Mouse (Mus musculus) granulocyte monocyte progenitor cell, adult 5-6 weeks (primary cell): ENCODE data around the gene Hap1. TPM values are rescaled to one million over a fixed set of nuclear protein-coding genes. Genes with fewer than 3 reads are reported as not detected.
"Not testable (repeated sequence)": the region's sequence is repeated elsewhere in the genome, so short reads cannot be mapped to it uniquely, and the experiment has no call there.

ENCODE experiments used
- ATAC-seq: replicated peaks from 2 replicates; pipeline ENCODE4 v1.8.0; 2016; ENCODE audit warnings: mild to moderate bottlenecking, moderate TSS enrichment, inconsistent platforms; ENCODE audit not compliant: poor library complexity, severe bottlenecking
- total RNA-seq, 2 experiments: library from RNA; stranded (forward) in 1 of 2; stranded (reverse) in 1 of 2; fragments of 200-712, 200-1000 nt in 1 of 2; fragments of >200 nt in 1 of 2; fragmentation: Nextera tagmentation in 1 of 2; gene quantifications; 2 replicates each; pipeline ENCODE4 v1.2.3; 2014 to 2017

Gene Hap1
- total RNA-seq, 2 experiments from 2014 or later: not detected

GRCm38 (mm10) chr11:100361059-100361458 lies 5.1 kb upstream of the Hap1 start:
- ATAC-seq: peak; percentile 54

GRCm38 (mm10) chr11:100360175-100360574 lies 4.2 kb upstream of the Hap1 start:
- no peak for ATAC-seq

- no peak for ATAC-seq
These were observed 1.5 kb upstream of the Hap1 start for GRCm38 (mm10) chr11:100357408-100357807.

DNA sequence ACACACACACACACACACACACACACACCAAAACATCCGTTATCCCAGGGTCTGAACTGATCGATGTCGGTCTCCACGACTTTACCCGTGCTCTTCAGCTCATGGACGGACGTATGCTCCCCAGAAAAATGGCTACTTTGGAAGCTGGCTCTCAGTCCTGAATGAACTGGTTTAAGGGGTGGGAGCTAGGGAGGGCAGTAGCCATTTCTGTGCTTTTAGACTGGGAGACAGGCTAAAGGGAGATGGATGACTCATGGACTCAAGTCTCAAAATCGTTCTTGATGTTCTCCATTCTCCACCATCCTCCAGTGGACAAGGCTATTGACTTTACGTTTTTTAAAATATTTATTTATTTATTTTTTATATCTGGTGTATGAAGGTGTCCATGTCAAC lies 887 bp upstream of the Hap1 start:
- no peak for ATAC-seq

DNA sequence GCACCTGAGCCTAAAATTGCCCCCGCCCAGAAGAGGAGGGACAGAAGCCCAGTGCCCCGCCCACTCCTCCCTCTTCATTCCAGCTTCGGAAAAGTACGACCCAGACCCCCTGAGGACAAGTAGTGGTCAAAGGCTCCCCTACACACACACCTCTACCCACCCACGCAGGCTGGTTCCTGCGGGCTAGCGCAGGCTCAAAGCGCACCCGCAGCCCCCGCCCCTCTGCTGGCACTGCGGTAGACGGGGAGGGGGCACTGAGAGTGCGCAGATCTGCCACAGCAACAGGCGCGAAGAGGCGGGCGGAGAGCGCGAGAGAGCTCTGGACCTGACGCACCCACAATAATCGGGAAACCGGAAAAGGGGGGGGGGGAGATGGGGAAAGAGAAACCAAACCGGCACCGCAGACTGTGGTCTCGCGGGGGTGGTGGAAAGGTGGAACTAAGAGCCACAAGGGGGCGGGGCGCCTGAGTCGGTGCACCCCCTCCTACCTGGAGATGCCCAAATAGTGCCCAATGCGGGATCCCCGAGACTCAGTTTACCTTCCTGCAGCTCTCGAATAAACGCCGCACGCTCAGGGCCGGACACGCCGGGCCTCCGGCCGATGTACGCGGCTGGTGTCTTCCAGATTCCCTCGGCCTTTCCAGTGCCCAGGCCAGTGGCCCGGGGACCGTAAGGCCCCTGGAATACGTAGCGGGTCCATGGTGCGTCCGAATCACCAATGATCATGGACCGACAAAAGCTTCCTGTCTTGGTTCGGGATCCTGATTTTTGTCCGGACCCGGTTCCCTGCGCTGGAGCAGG lies 577 bp downstream of the Hap1 start:
- ATAC-seq: peak; percentile 57

- no peak for ATAC-seq
These were observed 3.7 kb downstream of the Hap1 start for GRCm38 (mm10) chr11:100352076-100352857.

- peak; percentile 74 for ATAC-seq
These were observed 11.7 kb downstream of the Hap1 start for GRCm38 (mm10) chr11:100344269-100344668.

GRCm38 (mm10) chr11:100335731-100336130 lies 20.2 kb downstream of the Hap1 start:
- ATAC-seq: no peak

DNA sequence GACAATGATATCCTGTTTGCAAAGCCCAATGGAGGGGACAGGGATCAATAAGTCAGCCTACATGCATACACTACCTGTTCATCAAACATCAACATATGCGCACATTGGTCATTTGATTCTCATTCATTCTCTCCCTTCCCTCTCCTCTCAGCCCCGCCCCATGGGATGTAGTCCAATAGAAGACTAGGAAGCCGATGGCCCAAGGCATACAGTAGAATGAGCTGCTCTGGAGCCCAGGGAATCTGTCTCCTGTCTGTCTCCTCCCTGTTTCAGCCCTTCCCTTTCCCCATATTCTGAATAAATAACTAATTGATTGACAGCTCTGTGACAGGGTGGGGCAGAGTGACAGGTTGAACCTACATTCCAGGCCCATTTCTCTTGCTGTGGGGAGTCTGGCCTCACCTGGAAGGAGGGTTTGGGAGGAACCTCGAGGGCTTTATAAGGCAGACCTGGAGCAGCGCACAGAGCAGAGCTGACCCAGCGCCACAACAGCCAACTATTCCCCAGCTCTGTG lies 21.9 kb downstream of the Hap1 start, which contains the start of gene Gast:
Gene Gast, plus strand, starts transcription at position 464 of the 514 bp plus-strand sequence.
- ATAC-seq: no peak

DNA sequence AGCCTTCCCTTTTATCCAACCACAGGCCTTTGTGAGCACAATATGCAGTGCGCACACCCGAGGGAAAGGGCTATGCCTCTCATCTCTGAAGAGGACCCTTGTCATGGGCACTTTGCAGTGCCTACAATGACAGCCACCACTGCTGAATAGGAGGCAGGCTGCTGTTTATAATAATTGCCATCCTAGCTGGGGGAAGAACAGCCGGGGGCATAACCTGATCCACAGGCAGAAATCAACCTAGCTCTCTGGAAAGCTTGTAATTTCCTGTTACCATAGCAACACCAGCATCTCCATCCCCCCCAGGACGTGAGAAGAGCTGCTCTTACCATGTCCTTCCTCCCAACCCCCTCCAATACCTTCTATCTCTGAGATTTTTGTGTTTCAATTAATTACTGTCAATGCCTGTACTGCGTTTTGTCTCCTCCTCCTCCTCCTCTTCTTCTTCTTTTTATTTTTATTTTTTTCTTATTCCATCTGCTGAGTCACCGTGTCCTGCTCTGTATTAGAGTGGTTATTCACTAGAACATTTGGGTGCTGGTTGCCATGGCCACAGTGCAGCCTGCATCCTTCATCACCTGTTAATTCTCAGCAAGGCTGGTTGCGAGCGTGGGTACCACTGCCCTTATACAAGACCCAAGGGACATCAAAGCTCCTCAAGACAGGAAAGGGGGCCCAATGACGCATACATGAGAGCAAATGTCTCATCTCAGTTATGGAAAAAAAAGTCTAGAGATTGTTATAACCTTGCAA lies 23.0 kb downstream of the Hap1 start:
- no peak for ATAC-seq

GRCm38 (mm10) chr11:100330816-100331375 lies 25.0 kb downstream of the Hap1 start:
- not testable (repeated sequence) for ATAC-seq

DNA sequence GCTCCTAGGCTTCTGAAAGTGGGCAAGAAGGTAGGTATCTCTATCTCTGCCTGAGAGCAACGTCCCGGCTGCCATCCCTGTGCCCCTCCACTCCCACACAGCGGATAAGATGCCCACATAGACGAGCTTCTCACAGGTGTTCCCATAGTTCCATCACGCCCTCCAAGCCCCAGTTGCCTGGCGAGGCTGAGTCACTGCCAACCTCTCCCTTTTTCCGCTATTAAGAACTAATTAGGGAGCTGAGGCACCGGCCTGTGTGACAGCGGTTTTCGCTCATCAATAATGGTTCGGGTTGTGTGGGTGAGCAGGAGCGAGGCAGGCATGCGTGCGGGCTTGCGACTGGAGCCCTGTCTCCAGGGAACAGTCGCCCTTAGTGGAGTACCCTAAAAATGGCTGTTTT lies 25.7 kb downstream of the Hap1 start:
- ATAC-seq: no peak

GRCm38 (mm10) chr11:100327761-100328160 lies 28.2 kb downstream of the Hap1 start:
- ATAC-seq: no peak

DNA sequence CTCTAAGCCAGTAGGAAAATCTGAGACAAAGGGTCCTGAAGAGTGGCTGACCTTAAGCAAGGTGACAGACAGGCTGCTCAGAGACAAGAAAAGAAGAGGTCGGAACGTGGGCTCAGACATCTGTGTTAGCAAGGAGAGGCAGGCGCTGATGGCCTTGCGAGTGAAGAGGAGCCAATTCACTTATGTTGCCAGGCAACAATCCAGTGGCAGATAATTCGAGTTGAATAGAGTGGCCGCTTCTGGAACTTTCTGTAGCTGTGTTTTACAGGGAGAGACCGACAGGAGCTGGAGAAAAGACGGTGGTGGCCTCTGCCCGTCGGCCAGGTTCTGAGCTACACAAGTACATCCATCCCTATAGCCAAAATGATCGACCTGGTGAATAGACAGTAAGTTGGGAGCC lies 28.6 kb downstream of the Hap1 start:
- no peak for ATAC-seq

DNA sequence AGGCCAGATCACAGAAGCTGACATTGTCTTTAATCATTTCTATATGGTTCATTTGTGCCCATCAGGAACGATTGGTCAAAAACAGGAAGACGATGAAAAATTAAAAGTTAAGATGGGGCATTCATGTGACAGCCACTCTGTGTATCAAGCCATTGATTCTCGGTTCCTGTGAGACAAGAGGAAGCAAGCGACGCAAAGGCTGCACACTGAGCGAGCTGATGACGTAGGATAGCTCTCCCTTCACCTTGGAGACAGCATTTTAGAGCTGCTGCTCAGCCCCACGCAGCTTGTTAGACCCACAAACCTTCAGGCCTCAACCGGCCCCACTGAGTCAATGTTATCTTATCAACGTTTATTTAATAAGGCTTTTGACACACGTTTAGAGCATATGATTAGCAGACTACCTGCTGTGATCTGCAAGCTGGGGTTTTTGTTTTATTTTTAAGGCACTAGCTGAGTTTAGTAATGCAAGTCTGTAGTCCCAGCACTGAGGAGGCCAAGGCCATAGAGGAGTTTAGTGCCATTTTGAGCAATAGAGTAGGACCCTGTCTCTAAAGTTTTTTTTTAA lies 30.8 kb downstream of the Hap1 start:
- ATAC-seq: no peak

DNA sequence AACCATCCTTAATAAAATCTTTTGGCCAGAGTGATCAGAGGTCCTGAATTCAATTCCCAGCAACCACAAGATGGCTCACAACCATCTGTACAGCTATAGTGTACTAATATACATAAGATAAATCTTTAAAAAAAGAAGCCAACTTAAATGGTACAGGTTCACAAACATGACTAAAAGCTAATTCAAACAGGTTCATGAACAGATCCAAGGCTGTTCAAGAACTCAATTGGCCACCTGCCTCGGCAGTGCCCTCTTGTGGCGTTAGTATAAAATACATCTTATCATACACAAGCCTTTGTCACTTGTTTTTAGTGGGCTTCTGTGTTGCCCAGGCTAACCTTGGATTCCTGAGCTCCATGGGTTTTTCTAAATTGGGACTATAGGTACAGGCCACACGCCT lies 32.4 kb downstream of the Hap1 start:
- 0 out of 2 replicates have a peak, but pooled peaks have one; percentile 4 for ATAC-seq

- no peak for ATAC-seq
These were observed 33.2 kb downstream of the Hap1 start for GRCm38 (mm10) chr11:100322591-100323258.

DNA sequence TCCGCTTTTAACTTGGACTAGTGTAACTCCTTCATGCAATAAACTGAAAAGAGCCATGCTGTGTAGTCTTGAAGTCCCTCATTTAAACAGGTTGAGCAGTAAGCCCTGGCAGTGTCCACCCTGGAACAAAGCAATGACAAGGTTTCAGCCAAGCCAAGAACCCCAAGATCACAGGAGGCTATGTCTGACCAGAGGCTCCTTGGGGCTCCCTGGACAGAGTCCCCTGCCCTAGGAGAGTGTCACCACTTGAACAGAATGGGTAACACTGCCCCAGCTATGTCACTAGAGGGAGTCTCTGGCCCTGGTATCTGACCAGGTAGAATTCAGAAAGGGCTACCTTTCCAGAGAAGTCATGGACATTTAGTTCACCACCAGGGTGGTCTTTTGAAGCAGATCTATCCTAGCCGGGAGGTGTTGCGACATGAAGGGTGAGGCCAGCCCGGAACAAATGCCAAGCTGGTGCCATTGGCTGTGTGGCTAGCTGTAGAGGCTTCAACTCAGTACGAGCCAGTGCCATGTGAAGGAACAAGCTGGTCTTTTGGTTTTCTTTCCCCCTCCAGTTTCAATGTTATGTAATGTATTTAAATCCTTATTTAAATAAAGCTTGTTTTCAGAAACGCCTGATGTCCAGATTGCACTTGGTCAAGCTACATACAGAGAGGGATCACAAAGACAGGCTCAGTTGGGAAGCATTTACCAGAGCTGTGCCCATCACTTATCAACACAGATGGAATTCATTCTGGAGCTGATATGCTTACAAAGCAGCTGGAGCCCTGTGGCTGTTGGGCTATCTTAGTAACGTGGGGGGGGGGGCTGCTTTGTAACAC lies 34.2 kb downstream of the Hap1 start:
- not testable (repeated sequence) for ATAC-seq
